Mouse (Mus musculus) embryo, embryonic 9.5 days (tissue): ENCODE data around the gene Tbrg1.
A peak's percentile ranks its signal among the peaks of the same experiment; 100 is the strongest.

Experiments used
- DNase-seq: peaks from one replicate; pipeline ENCODE4 v3.0.0-alpha.2; 2017; ENCODE audit errors: extremely low spot score

Gene Tbrg1

DNA sequence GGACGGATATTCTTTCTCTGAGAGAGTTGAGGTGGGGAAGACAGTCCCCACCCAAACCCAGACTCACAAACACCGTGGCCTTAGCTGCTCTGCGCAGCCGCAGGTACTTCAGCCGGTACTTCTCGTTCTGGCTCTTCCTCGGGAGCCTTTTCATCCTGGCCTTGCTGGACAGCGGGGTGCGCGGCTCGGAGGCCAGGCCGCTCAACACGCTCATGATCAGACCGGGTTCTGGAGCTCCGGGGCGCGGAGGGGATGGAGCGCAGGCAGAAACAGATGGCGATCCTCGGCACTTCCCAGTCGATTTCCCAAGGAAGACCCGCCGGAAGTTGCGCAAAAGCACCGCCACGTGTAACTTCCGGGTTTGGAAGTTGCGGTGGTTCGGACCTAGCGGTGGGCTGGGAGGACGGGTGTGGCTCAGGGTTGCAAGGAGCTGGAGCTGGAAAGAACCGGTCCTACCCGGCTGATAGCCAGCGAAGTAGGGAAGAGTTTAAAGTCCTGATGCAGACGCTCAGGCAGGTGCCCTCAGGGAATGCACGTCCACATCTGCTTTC lies at the start of gene Tbrg1:
TSS of gene Tbrg1 (minus strand) at position 382 of the 551 bp plus-strand sequence.
- peak; percentile 87 for DNase-seq

DNA sequence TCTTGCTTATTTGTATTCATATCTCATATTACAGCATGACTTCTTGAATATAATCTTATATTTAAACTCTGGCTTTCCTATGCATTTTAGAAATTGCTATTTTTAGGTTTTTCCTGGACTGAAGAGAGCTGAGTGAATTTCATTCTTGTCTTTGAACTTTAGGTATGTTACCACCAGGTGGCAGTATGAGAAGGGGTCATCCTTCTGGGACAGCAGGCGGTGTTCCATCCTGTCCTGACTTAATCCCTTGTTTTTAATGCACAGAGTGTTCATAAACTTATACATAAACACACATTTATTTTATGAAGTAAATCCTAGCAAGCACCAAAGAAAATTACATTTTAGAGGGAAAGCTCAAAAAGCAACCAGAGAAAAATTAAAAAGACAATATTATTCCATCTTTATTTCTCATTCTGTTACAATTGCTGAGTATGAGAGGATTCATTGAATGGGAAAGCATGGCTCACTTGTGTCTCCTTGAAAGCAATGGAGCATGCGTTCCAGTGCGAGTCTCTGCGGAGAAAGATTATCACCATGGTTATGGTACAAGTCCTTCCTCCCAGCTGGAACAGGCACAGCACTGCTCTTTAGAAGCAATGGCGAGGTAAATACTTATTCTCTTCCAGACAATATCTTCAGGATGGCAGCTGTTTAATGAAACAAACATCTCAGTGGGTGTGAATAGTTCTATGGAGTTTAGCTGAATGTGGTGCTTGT lies 33.0 kb upstream of the Tbrg1 start:
- peak; percentile 53 for DNase-seq

DNA sequence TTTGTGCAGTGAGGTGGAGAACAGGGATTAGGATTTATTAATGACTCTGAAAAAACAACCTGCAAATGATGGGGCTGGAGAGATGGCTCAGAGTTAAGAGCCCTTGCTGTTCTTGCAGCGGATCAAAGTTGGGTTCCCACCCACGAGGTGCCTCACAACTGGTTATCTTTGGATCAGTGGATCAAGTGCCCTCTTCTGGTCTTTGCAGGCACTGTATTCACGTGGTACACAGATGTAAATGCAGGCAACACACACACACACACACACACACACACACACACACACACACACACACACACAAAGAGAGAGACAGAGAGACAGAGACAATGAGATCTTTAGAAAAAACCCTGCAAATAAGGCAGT lies 30.8 kb upstream of the Tbrg1 start:
- no peak for DNase-seq

DNA sequence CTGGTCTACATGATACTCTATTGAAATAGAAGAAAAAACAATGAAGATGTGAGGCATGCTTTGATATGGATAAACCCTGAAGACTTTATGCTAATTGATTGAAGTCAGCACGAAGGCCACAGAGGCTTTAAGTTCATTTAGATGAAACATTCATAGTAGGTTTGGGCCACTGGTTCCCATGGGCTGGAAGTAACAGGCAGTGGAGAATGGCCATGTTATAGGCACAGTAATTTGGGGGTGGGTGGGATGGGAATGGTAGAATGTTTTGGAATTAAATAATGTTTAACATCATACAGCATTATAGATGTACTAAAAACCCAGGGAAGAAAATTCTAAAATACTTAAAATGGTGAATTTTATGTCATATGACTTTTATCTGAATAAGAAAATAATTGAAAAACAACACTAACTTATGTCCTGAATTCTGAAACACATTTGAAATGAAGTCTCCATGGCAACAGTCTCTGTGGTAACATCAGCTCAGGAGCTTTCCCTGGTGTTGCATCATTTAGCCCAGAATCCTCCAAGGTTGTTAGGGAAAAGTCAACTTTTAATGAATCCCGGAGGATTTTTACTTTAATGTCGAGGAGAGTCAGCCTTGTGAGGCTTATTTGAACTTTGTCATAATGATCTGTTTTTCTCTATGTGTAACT lies 30.3 kb upstream of the Tbrg1 start:
- no peak for DNase-seq

DNA sequence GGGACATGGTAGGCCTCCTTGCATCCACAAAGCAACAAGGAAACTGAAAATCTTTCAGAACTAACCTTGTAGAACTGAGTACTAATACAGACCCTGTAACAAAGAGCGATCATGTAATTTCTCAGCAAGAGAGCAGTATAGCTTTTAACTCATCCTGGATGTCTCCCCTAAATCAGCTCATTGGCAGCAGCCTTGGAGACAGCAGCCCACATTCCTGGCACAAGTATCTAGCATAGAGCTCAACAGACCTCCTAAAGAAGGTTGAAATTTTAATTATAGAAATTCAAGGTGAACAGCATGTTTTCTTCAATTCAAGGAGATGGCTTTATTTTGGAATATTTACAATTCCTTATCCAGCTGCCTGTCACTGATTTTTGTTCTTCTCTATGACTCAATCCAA lies 24.0 kb upstream of the Tbrg1 start:
- DNase-seq: no peak

DNA sequence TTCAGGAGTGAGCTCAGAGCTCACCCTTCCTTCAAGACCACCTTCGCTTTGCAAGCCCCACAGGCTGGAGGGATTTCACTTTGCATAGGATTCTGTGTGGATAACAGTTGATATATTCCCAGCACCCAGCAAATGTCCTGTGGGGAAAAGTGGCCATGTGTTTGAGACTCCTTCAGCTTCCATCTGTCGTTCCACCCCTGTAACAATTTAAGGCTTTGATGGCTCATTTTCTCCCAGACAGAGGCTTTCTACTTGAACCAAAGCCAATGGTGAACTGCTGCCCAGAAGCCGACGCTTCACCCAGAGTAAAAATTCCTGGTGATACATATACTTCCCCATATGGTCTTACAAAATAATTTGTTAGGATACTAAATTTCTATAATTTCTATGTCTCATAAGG lies 18.2 kb upstream of the Tbrg1 start:
- no peak for DNase-seq

DNA sequence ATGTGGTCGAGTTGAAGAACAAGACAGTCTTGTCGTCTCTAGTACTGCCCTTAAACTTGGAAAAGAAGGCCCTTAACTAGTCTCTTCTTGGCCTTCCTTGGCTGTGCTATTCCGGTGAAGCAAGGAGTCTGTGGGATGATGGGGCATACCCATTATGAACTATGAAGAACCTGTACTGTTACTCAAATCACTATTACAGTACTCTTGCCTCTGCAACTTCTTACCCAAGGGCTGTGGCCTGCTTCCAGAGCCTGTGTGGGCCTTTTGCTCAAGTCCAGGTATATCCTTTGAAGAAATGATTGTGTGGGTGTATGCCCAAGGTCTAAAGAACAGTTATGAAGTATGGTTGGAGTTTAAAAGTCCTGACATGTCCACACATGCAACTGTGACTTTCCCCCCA lies 13.1 kb upstream of the Tbrg1 start:
- no peak for DNase-seq

DNA sequence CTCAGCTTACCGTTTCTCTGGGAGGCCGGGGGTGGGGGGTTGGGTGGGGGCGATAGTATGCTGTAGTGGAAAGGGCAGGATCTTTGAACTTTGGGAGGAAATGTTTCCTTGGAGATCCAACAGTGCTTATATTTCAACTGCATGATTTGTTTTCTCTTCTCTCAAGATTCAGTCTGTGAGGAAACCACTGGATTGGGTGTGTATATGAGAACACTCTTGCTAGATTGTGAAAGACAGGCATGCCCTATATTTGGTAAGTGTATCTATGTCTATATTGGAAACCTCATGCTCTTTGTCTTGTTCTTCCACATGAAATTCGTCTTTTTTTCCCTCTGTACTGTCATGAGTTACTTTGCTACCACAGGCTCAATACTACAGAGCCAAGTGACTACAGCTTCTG lies 12.6 kb upstream of the Tbrg1 start:
- DNase-seq: no peak

DNA sequence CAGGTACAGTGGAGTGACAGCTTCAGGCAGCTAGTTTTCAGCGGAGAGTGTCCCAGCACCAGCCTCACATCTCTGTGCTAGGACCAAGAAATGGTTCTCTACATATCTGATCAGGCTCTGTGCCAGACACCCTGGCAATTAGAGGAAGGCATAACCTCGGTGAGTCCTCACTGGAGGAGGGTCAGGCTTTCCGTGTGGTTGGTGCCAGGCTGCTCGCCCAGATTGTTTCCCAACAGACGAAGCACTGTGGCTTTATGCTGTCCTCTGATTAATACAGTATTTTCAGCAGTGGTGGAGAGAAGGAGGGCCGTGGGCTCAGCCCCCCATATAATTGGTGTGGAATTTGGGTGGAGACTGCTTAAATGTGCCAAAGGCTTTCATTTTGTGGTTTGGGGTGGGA lies 12.0 kb upstream of the Tbrg1 start, which contains the start of gene Panx3:
TSS of gene Panx3 (minus strand) at position 121 of the 400 bp plus-strand sequence.
- DNase-seq: no peak

DNA sequence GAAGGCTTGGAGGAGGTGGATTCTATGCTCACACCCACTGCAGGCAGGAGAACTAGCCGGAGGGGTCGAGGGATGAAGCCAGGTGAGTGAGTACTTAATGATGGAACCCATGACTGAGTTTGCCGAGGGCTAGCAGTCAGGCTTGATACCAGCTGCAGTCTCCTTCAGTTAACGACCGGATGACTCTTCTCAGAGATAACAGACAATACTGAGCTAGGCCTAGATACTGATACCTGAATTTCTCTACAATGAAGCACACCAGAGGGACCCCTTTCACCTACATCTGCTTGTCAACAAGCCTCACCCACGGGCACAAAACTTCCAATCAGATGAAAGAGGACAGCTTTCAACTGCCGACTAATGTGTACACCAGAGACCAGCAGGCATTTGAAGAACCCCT lies 8.9 kb upstream of the Tbrg1 start:
- no peak for DNase-seq

DNA sequence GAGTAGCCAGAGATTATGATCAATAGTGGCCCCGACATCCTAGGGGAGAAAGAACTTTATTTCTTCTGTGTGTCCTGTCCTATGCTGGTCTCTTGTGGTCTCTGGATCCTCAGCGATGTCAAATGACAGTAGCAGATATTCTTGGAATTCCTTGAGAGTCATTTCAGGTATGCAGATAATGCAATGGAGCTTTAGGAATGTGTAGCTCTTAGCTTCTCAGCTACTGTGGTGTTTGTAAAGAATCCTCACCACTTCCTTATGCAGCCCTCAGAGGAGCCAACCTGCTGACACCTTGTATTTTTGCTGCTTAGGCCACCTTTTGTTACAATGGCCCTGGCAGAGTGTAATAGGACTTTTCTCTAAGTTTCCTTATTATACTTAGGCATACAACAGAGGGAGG lies 7.5 kb upstream of the Tbrg1 start:
- DNase-seq: no peak

DNA sequence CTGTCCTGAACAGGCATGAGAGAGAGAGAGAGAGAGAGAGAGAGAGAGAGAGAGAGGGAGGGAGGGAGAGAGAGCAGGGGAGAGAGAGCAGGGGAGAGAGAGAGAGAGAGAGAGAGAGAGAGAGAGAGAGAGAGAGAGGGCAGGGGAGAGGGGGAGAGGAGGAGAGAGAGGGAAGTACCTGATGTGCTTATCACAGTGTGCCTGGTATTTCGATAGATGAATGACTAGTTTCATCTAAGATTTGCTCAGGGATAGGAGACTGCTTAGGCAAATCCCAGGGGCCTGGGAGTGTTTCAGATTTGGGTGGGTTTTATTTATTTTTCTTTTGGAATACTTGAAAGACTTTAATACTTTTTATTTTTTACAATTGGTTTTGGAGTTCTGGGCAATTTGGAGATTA lies 6.1 kb upstream of the Tbrg1 start:
- DNase-seq: no peak

DNA sequence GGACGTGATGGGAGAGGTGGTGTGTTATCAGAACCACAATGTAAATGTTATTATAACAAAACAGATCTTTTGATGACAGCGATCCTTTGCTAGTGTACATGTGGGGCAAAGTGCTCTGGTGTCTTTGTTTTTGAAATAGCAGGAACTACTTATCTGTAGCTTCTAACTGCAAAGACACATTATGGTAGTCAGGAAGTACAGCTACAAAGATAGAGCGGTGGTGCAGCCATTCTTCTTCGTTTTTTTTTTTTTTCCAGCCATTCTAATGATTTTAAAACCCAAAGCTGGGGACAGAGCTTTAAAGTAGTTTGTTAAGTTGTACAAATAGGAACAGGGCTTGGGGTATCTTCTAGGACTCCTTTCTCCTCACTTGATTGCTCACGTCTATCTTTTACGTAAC lies 2.3 kb upstream of the Tbrg1 start:
- DNase-seq: no peak

DNA sequence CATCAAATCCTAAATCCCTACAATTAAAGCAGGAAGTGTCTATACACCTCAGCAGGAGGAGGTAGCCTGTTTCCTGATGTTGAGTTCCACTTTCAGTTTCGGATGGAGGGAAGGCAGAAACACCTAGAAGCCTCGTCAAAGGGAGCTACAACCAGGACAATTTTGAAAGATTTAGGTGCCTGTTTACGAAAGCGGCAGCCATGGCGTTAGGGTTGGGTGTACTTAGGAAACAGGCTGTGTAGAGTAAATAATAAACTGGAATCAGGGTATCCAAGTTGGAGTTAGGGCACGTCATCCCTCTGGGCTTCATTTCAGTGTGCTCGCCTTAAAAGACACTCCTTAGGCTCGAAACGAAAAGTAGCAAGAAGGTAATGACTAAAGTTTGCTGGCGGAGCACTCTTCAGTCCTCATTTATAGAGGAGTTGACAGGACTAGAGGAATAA lies 652 bp downstream of the Tbrg1 start:
- DNase-seq: no peak

DNA sequence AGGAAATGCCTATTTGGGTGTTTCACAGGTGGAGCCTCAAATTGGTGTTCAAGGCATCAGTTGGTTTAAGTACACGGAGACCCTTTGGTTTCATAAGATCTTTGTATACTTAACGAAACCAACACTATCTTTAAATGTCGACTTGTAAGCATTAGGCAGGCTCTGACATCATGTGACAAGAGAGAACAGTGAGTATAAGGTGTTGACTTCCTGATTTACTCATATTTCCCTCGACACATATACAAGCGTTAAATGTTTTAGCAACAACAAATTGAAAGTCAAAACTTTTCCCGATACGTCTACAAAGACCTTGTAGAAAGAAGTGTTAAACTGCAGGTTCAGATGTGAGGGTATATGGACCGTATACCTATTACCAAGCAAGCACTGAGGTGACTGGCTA lies 1.2 kb downstream of the Tbrg1 start:
- DNase-seq: no peak

DNA sequence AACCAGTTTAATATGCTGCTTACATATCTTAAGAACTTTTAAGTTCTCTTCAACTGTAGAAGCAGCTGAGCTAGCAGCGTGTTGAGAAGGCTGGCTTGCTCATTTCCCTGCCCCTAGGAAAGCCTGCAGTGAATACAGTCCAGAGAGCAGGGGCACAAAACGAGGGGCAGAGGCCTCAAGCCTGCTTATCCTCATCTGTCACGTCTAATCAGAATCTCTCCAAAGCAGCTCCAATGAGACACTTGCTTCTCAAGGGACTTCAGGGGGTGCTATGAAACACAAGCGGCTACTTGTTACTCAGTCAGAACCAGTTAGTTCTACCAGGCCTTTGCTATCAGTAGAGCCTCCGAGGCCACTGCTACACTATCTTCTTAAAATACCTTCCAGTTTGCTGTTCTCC lies 3.3 kb downstream of the Tbrg1 start:
- no peak for DNase-seq

DNA sequence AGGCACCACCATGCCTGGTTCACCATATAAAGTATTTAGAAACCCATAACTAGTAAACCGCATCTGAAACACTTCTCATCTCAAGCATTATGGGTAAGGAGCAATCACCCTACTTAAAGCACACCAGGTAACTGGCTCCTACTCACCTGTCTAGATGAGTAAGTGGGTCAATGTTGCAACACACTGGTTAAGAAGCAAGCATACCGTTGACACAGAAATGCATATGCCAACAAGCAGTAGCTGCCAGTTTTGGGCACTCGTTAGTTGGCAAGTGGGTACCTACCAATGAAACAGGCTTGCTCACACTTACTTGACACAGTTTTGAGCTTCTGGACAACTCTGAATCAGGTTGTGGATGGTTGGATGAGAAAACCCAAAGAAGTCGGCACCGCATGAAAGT lies 6.5 kb downstream of the Tbrg1 start:
- no peak for DNase-seq

DNA sequence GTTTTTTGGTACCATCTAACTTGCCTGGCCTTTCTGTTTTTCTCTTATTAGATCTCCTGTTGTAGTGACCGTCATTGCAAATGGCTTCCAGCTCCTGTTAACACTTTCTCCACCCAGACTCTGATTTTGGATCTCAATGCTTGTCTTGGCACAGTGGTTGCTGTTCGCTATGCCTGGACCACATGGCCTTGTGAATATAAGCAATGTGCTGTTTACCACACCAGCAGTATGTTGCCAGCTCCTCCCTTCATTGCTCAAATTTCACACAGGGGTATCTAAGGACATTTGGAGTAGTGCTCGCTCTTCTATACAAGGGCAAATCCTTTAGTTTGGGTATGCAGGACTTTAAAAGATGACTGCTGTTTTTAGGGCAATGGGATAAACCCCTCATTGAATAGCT lies 10.9 kb downstream of the Tbrg1 start:
- DNase-seq: no peak

DNA sequence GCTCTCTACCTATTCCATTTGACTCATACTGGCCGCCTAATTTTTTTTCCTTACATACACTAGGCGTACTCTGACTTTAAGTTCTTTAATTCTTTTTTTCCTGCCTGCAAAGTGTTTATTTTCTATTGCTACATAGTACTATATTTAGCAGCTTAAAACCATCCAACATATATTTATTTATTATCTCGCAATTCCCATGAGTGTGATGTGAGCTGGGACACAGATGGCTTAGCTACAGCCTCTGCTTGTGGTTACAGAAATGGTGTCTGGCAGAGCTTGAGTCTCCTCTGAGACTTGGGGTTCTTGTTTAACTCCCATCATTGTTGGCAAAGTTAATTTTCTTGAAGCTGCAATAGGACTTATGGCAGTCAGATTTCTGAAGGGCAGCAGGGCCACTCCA lies 18.4 kb downstream of the Tbrg1 start:
- no peak for DNase-seq

DNA sequence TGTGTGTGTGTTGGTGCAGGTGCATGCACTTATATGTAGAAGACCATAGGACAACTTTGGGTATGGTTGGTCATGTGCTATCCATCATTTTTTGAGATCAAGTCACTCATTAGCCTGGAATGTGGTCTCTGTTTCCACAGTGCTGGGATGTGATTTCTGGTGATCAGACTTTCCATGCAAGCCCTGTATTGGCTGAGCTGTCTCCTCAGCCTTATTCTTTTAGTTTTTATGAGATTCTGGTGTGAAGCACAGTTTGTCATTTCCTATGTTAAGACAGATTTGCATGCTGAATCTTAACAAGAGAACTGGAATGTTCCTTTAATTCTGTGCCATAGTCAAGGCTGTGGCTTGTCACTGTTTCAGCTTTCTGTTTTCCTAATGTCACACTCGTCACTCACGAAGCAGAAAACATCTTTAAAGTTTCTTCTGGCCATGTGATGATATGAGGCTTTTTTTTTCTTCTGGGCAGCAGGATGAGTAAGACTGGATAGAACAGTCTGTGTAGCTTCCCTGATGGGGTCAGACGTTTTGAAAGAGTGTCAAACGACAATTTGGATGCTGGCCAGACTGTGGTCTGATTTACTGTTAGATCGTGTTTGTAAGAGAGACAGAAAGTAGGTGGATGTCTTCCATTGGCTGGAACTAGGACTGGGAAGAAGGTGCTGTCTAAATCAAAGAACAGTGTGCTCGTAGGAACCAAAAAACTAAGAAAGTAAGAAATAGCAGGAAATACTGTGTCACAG lies 20.1 kb downstream of the Tbrg1 start:
- DNase-seq: no peak

DNA sequence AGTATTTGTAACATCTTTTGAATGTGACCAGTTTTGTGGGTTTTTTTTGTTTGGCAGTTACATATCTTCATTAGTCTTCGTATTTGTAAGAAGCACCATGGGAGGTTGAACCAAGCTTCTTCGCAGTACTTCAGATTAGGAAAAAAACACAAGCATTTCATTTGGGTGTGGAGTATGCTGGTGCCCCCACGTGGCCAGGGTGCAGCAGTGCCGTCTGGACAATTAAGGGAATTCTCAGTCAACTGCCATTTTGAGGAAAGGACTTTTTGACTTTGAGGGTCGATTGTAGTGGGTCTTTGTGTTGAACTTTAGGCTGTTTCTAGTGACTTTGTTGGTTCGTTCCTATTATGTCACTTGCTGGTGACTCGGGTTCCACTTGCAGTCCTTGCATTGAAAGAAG lies 20.8 kb downstream of the Tbrg1 start:
- peak; percentile 47 for DNase-seq

DNA sequence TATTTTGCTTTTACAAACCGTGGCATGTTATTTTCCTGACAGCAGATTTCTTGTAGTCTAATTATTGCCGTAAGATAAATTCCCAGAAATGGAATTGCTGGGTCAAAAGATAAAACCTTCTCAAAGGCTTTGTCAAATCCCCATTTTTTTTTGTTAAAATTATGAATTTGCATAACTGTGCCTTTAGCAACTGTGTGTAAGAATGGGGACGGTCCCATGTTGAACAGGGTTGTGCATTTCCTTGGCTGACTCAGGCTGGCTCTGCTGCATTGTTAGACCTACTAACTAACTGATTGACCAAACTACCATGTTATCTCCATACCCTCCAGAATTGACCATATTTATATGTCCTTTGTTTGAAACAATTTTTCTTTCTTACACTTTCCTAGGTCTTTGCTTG lies 22.8 kb downstream of the Tbrg1 start:
- DNase-seq: no peak

DNA sequence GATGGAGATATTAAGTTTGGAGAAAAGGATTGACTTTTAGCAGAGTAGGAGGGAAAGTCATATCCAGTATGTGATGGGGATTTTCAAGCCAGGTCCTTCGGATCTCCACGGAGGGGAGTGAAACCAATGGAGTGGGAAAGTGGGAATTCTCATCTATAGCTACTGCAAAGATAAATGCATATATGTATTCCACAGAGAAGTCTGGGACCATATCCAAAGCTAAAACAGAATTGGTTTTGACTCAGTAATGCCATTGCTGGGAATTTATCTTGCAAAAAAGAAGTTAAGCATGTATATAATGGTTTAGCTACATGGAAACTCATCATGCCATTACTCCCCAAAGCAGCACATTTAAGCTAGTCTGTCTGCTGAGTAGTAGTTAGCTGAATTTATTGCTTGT lies 24.8 kb downstream of the Tbrg1 start:
- no peak for DNase-seq
